Mouse (Mus musculus): ENCODE results near the gene Pcp2. TPM values are rescaled to one million over a fixed set of nuclear protein-coding genes. Genes with fewer than 3 reads are reported as not detected.

Gene Pcp2
- polyA plus RNA-seq, 1 experiment: not detected

DNA sequence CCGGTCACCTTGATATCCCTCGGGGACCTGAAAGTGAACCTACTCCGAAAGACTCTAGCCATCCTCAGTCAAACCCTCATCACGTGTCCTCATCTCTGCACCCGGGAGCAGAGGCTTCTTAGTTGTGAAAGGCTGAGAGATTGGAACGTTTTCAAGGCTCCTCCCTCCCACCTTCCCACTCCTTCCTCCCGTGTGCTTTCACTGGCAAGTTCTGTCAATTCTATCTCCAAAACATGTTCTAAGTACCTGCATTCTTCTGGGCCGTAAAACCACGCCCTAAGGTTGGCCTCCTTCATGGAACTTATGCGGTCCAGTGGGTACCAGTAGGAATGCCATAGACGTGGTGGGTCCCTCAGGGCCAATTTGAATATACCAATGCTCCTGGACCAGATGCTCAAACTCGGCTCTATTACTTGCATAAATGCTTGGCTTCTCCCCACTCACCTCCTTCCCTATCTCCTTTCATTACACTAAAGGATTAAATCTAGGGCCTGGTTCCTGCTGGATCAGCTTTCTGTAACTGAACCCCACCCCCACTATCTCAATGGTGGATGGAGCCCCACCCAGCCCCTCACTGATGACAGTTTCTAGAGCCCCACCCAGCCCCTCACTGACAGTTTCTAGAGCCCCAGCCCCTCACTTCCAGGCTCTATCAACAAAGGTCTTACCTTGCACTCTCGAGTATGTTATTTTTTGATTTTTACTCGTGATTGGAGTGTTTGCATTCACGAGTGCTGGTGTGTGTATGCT, 49.0 kb downstream of the Pcp2 start:
- no peak for DNase-seq (ENCODE audit: low read depth, low spot score)
- WGBS: 36% methylated on average over 15 of the region's 15 CpGs

DNA sequence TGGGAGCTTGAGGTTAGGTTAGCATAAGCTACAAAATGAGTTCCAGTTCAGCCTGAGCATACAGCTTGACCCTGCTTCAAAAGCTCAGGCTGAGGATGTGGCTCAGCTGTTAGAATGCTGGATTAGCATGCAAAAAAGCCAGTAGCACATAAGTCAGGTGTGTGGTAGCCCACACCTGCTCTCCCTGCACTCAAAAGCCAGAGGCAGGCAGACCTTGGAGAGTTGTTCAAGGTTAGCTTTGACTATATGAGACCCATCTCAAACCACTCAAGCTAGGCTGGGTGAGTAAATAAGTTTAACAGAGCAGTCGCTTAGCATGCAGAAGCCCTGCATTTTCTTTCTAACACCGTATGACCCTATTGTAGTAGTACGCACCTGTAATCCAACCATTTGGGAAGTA, 50.8 kb downstream of the Pcp2 start:
- 93% methylated on average over 3 of the region's 3 CpGs for WGBS
- DNase-seq (ENCODE audit: low read depth, low spot score): no peak

Other genes starting within 250 kb of the Pcp2 start
- gene Arhgef18, start 232.5 kb downstream of the Pcp2 start, polyA plus RNA-seq (2012; rRNA removed): 17.5 and 24.2 TPM in 2 replicates
- gene Pex11g, start 157.9 kb downstream of the Pcp2 start, polyA plus RNA-seq (2012; rRNA removed): 13.2 and 13.6 TPM in 2 replicates
- gene Tex45, start 154.7 kb downstream of the Pcp2 start, polyA plus RNA-seq (2012; rRNA removed): not detected in 2 replicates
- gene Zfp358, start 132.4 kb downstream of the Pcp2 start, polyA plus RNA-seq (2012; rRNA removed): 20.1 and 22.0 TPM in 2 replicates
- gene Mcoln1, start 125.1 kb downstream of the Pcp2 start, polyA plus RNA-seq (2012; rRNA removed): 77.4 and 87.1 TPM in 2 replicates
- gene Pnpla6, start 110.2 kb downstream of the Pcp2 start, polyA plus RNA-seq (2012; rRNA removed): 49.5 and 92.0 TPM in 2 replicates
- gene C330021F23Rik, start 57.6 kb downstream of the Pcp2 start, polyA plus RNA-seq (2012; rRNA removed): 0.34 and 4.0 TPM in 2 replicates
- gene Camsap3, start 38.3 kb downstream of the Pcp2 start, polyA plus RNA-seq (2012; rRNA removed): 96.3 and 102 TPM in 2 replicates
- gene Xab2, start 4.2 kb downstream of the Pcp2 start, polyA plus RNA-seq (2012; rRNA removed): 39.1 and 50.5 TPM in 2 replicates
- gene Pet100, start 4.0 kb downstream of the Pcp2 start, polyA plus RNA-seq (2012; rRNA removed): 9.5 TPM in 2 replicates
- gene Stxbp2, start 5.4 kb upstream of the Pcp2 start, polyA plus RNA-seq (2012; rRNA removed): 179 and 256 TPM in 2 replicates
- 2.9 and 11.9 TPM in 2 replicates for gene Retn, start 30.2 kb upstream of the Pcp2 start, polyA plus RNA-seq (2012; rRNA removed)
- 0.59 and 0.63 TPM in 2 replicates for gene Mcemp1, start 40.2 kb upstream of the Pcp2 start, polyA plus RNA-seq (2012; rRNA removed)
- gene Fcor, start 46.8 kb upstream of the Pcp2 start, polyA plus RNA-seq (2012; rRNA removed): 3.6 and 5.8 TPM in 2 replicates
- 22.8 and 27.4 TPM in 2 replicates for gene Trappc5, start 50.8 kb upstream of the Pcp2 start, polyA plus RNA-seq (2012; rRNA removed)
- 2.8 and 5.0 TPM in 2 replicates for gene Fcer2a, start 68.6 kb upstream of the Pcp2 start, polyA plus RNA-seq (2012; rRNA removed)
- gene Clec4g, start 95.1 kb upstream of the Pcp2 start, polyA plus RNA-seq (2012; rRNA removed): not detected in 2 replicates
- gene Cd209a, start 123.4 kb upstream of the Pcp2 start, polyA plus RNA-seq (2012; rRNA removed): 0.16 and 1.3 TPM in 2 replicates
- not detected in 2 replicates for gene Cd209e, start 228.8 kb upstream of the Pcp2 start, polyA plus RNA-seq (2012; rRNA removed)

Data from large intestine, adult 2 months (tissue).